Comparison of ENCODE assay signal across 11 mouse cellular contexts in genomic region chr10:16545445-16545844, GRCm38 (mm10).
DNase-seq lines count a peak whose midpoint lies in the region; ATAC-seq lines count a peak whose summit lies in the region.
"Had no signal": no experiment of that assay in that cellular context is flagged by ENCODE, and none has a peak within 500 bp of the region (broad histone marks: within the 10 kb centered on the region; RNA-seq: fewer than 3 reads in every experiment).

No protein-coding gene starts in this region.

- H3K9me3 ChIP-seq in limb, embryonic 11.5 days (ENCODE audit: control insufficient read depth, low read length) = no peaks in the 10 kb centered on the region
- no peaks in the 10 kb centered on the region for H3K9me3 ChIP-seq in limb, embryonic 10.5 days (replicated peaks)
- no peaks in the 10 kb centered on the region; the same call in 1 of the 2 replicates for H3K9me3 ChIP-seq in heart, embryonic 13.5 days
- H3K9me3 ChIP-seq: hindbrain, embryonic 12.5 days; liver, embryonic 15.5 days had no signal

- no peak overlapping the region for H3K27ac ChIP-seq in limb, embryonic 11.5 days (replicated peaks; ENCODE audit: low read depth, low read length)
- H3K27ac ChIP-seq in limb, embryonic 10.5 days = no peak overlapping the region
- peak overlapping the region; percentile 85 for H3K27ac ChIP-seq in heart, embryonic 13.5 days (replicated peaks)
- H3K27ac ChIP-seq: hindbrain, embryonic 12.5 days; liver, embryonic 15.5 days had no signal

- no peaks in the 10 kb centered on the region for H3K36me3 ChIP-seq in limb, embryonic 11.5 days (ENCODE audit: control insufficient read depth, insufficient read depth, low read length)
- no peaks in the 10 kb centered on the region for H3K36me3 ChIP-seq in limb, embryonic 10.5 days
- H3K36me3 ChIP-seq in heart, embryonic 13.5 days = no peaks in the 10 kb centered on the region
- H3K36me3 ChIP-seq: hindbrain, embryonic 12.5 days; liver, embryonic 15.5 days had no signal

- DNase-seq in limb, embryonic 11.5 days (ENCODE audit: low spot score) = peak; percentile 31
- DNase-seq in limb, embryonic 10.5 days (ENCODE audit: low spot score) = no peak
- DNase-seq in embryo, embryonic 10 days (ENCODE audit: low spot score) = peak; percentile 75
- peak; percentile 61 for DNase-seq in mesoderm, embryonic 11.5 days (ENCODE audit: low read depth, low spot score)
- no peak for DNase-seq in adrenal gland, adult 18-20 months (ENCODE audit: low spot score in 2 of 2)
- no peak for DNase-seq in testis, postnatal 14 days (ENCODE audit: low spot score)
- DNase-seq: cerebellum, postnatal 14 days; thymus, postnatal 4 days had no signal

- 2% methylated on average over 1 of the region's 1 CpGs for WGBS in limb, embryonic 11.5 days
- 3% methylated on average over 1 of the region's 1 CpGs for WGBS in limb, embryonic 10.5 days
- 10% methylated on average over 1 of the region's 1 CpGs for WGBS in heart, embryonic 13.5 days

- H3K9ac ChIP-seq in limb, embryonic 11.5 days (ENCODE audit: low read length) = no peak overlapping the region
- H3K9ac ChIP-seq in heart, embryonic 13.5 days = no peak overlapping the region
- H3K9ac ChIP-seq: hindbrain, embryonic 12.5 days; liver, embryonic 15.5 days had no signal

- H3K27me3 ChIP-seq in limb, embryonic 11.5 days (ENCODE audit: control insufficient read depth, insufficient read depth, low read length) = no peaks in the 10 kb centered on the region
- no peaks in the 10 kb centered on the region for H3K27me3 ChIP-seq in limb, embryonic 10.5 days (ENCODE audit: low read depth, poor library complexity, severe bottlenecking)
- H3K27me3 ChIP-seq in heart, embryonic 13.5 days (replicated peaks) = no peaks in the 10 kb centered on the region
- H3K27me3 ChIP-seq: hindbrain, embryonic 12.5 days; liver, embryonic 15.5 days had no signal

- H3K4me3 ChIP-seq in limb, embryonic 11.5 days (ENCODE audit: low read depth, low read length) = no peak overlapping the region
- H3K4me3 ChIP-seq in limb, embryonic 10.5 days = no peak overlapping the region
- no peak overlapping the region for H3K4me3 ChIP-seq in heart, embryonic 13.5 days
- H3K4me3 ChIP-seq: hindbrain, embryonic 12.5 days; liver, embryonic 15.5 days had no signal

- no peaks in the 10 kb centered on the region for H3K4me1 ChIP-seq in limb, embryonic 11.5 days (ENCODE audit: control insufficient read depth, insufficient read depth, low read length)
- peaks cover 6% of the 10 kb centered on the region; the same call in 1 of the 2 replicates for H3K4me1 ChIP-seq in limb, embryonic 10.5 days
- H3K4me1 ChIP-seq in heart, embryonic 13.5 days = peaks cover 16% of the 10 kb centered on the region
- H3K4me1 ChIP-seq: liver, embryonic 15.5 days had no signal

- peak; percentile 57; the same call in 1 of the 2 replicates for ATAC-seq in limb, embryonic 11.5 days (ENCODE audit: insufficient number of reproducible peaks, low FRiP score, low TSS enrichment, low read depth)
- no peak; the same call in 1 of the 2 replicates for ATAC-seq in heart, embryonic 13.5 days (ENCODE audit: extremely low read depth, insufficient number of reproducible peaks, low FRiP score, low TSS enrichment)

- H3K4me2 ChIP-seq in limb, embryonic 11.5 days (ENCODE audit: low read depth, severe bottlenecking) = no peak overlapping the region
- H3K4me2 ChIP-seq in heart, embryonic 13.5 days = no peak overlapping the region
- H3K4me2 ChIP-seq: hindbrain, embryonic 12.5 days; liver, embryonic 15.5 days had no signal

Comparison
In these comparisons a context has a peak if more than half of its experiments do, and no peak if none do; other contexts are left out.
1. DNase-seq: peak in limb, embryonic 11.5 days (single experiment), embryo, embryonic 10 days (single experiment) and mesoderm, embryonic 11.5 days (single experiment); none in limb, embryonic 10.5 days (single experiment), adrenal gland, adult 18-20 months (0 of 2) and testis, postnatal 14 days (single experiment).